22 mouse cellular contexts compared by ENCODE assay signal in genomic region chr11:45404377-45405029, GRCm38 (mm10).
DNase-seq lines count a peak whose midpoint lies in the region; ATAC-seq and TF ChIP-seq lines count a peak whose summit lies in the region.
"Had no signal": no experiment of that assay in that cellular context is flagged by ENCODE, and none has a peak within 500 bp of the region (broad histone marks: within the 10 kb centered on the region; RNA-seq: fewer than 3 reads in every experiment).

No protein-coding gene starts in this region.

- no peaks in the 10 kb centered on the region for H3K36me3 ChIP-seq in hindbrain, embryonic 13.5 days
- no peaks in the 10 kb centered on the region for H3K36me3 ChIP-seq in hindbrain, embryonic 11.5 days (ENCODE audit: control insufficient read depth, insufficient read depth, low read length)
- no peaks in the 10 kb centered on the region for H3K36me3 ChIP-seq in lung, embryonic 14.5 days (ENCODE audit: insufficient read depth)
- H3K36me3 ChIP-seq in hindbrain, postnatal 0 days (ENCODE audit: insufficient read depth, low read length): no peaks in the 10 kb centered on the region
- no peaks in the 10 kb centered on the region for H3K36me3 ChIP-seq in limb, embryonic 11.5 days (ENCODE audit: control insufficient read depth, insufficient read depth, low read length)
- H3K36me3 ChIP-seq in forebrain, embryonic 12.5 days (replicated peaks): no peaks in the 10 kb centered on the region
- H3K36me3 ChIP-seq: embryonic facial prominence, embryonic 15.5 days; forebrain, embryonic 10.5 days; forebrain, embryonic 15.5 days; heart, embryonic 10.5 days had no signal

- H3K4me3 ChIP-seq in hindbrain, embryonic 13.5 days: no peak overlapping the region
- no peak overlapping the region for H3K4me3 ChIP-seq in hindbrain, embryonic 11.5 days (ENCODE audit: low read depth, low read length)
- H3K4me3 ChIP-seq in lung, embryonic 14.5 days (ENCODE audit: low read depth, low read length): no peak overlapping the region
- no peak overlapping the region for H3K4me3 ChIP-seq in hindbrain, postnatal 0 days (ENCODE audit: low read length)
- no peak overlapping the region for H3K4me3 ChIP-seq in limb, embryonic 11.5 days (ENCODE audit: low read depth, low read length)
- H3K4me3 ChIP-seq in forebrain, embryonic 12.5 days (replicated peaks): no peak overlapping the region
- H3K4me3 ChIP-seq: embryonic facial prominence, embryonic 15.5 days; erythroblast, embryonic 14.5 days; forebrain, embryonic 10.5 days; forebrain, embryonic 15.5 days; heart, embryonic 10.5 days had no signal

- H3K27me3 ChIP-seq in hindbrain, embryonic 13.5 days: no peaks in the 10 kb centered on the region
- no peaks in the 10 kb centered on the region for H3K27me3 ChIP-seq in hindbrain, embryonic 11.5 days (ENCODE audit: control insufficient read depth, insufficient read depth, low read length)
- no peaks in the 10 kb centered on the region for H3K27me3 ChIP-seq in lung, embryonic 14.5 days (ENCODE audit: insufficient read depth, low read length)
- no peaks in the 10 kb centered on the region for H3K27me3 ChIP-seq in hindbrain, postnatal 0 days (ENCODE audit: insufficient read depth, low read length)
- H3K27me3 ChIP-seq in limb, embryonic 11.5 days (ENCODE audit: control insufficient read depth, insufficient read depth, low read length): no peaks in the 10 kb centered on the region
- H3K27me3 ChIP-seq in forebrain, embryonic 12.5 days: no peaks in the 10 kb centered on the region
- H3K27me3 ChIP-seq: embryonic facial prominence, embryonic 15.5 days; forebrain, embryonic 15.5 days had no signal

- H3K9ac ChIP-seq in hindbrain, embryonic 13.5 days: no peak overlapping the region
- no peak overlapping the region for H3K9ac ChIP-seq in hindbrain, embryonic 11.5 days (ENCODE audit: low read depth, low read length)
- H3K9ac ChIP-seq in lung, embryonic 14.5 days: no peak overlapping the region
- no peak overlapping the region for H3K9ac ChIP-seq in hindbrain, postnatal 0 days (replicated peaks; ENCODE audit: low read length)
- no peak overlapping the region for H3K9ac ChIP-seq in limb, embryonic 11.5 days (ENCODE audit: low read length)
- H3K9ac ChIP-seq in forebrain, embryonic 12.5 days: no peak overlapping the region
- H3K9ac ChIP-seq: embryonic facial prominence, embryonic 15.5 days; forebrain, embryonic 15.5 days had no signal

- H3K9me3 ChIP-seq in hindbrain, embryonic 13.5 days: no peaks in the 10 kb centered on the region
- H3K9me3 ChIP-seq in hindbrain, embryonic 11.5 days (ENCODE audit: control insufficient read depth, low read length): no peaks in the 10 kb centered on the region
- H3K9me3 ChIP-seq in lung, embryonic 14.5 days (ENCODE audit: low read depth, low read length): no peaks in the 10 kb centered on the region
- no peaks in the 10 kb centered on the region for H3K9me3 ChIP-seq in hindbrain, postnatal 0 days (ENCODE audit: low read length)
- no peaks in the 10 kb centered on the region for H3K9me3 ChIP-seq in limb, embryonic 11.5 days (ENCODE audit: control insufficient read depth, low read length)
- no peaks in the 10 kb centered on the region for H3K9me3 ChIP-seq in forebrain, embryonic 12.5 days
- H3K9me3 ChIP-seq: embryonic facial prominence, embryonic 15.5 days; forebrain, embryonic 10.5 days; forebrain, embryonic 15.5 days; heart, embryonic 10.5 days had no signal

- TF ChIP-seq CTCF in lung, embryonic 14.5 days (IDR thresholded peaks at IDR 0.05; ENCODE audit: low read depth): no peak
- TF ChIP-seq CTCF in hindbrain, postnatal 0 days (IDR thresholded peaks at IDR 0.05; ENCODE audit: low read depth): no peak

- H3K4me2 ChIP-seq in hindbrain, embryonic 13.5 days: no peak overlapping the region
- H3K4me2 ChIP-seq in hindbrain, embryonic 11.5 days (replicated peaks; ENCODE audit: low read depth, low read length): no peak overlapping the region
- no peak overlapping the region for H3K4me2 ChIP-seq in lung, embryonic 14.5 days
- no peak overlapping the region for H3K4me2 ChIP-seq in hindbrain, postnatal 0 days (ENCODE audit: low read depth, low read length)
- no peak overlapping the region for H3K4me2 ChIP-seq in limb, embryonic 11.5 days (ENCODE audit: low read depth, severe bottlenecking)
- H3K4me2 ChIP-seq in forebrain, embryonic 12.5 days: no peak overlapping the region
- H3K4me2 ChIP-seq: embryonic facial prominence, embryonic 15.5 days; forebrain, embryonic 15.5 days had no signal

- H3K27ac ChIP-seq in hindbrain, embryonic 13.5 days: no peak overlapping the region
- no peak overlapping the region for H3K27ac ChIP-seq in hindbrain, embryonic 11.5 days (ENCODE audit: low read depth, low read length)
- no peak overlapping the region for H3K27ac ChIP-seq in lung, embryonic 14.5 days (ENCODE audit: low read depth)
- no peak overlapping the region for H3K27ac ChIP-seq in hindbrain, postnatal 0 days
- no peak overlapping the region for H3K27ac ChIP-seq in limb, embryonic 11.5 days (replicated peaks; ENCODE audit: low read depth, low read length)
- H3K27ac ChIP-seq in forebrain, embryonic 12.5 days: no peak overlapping the region
- H3K27ac ChIP-seq: embryonic facial prominence, embryonic 15.5 days; forebrain, embryonic 10.5 days; forebrain, embryonic 15.5 days; heart, embryonic 10.5 days had no signal

- peaks cover 13% of the 10 kb centered on the region for H3K4me1 ChIP-seq in hindbrain, embryonic 13.5 days (replicated peaks)
- H3K4me1 ChIP-seq in hindbrain, embryonic 11.5 days (replicated peaks; ENCODE audit: control insufficient read depth, insufficient read depth, low read length): no peaks in the 10 kb centered on the region
- no peaks in the 10 kb centered on the region for H3K4me1 ChIP-seq in lung, embryonic 14.5 days (ENCODE audit: insufficient read depth)
- H3K4me1 ChIP-seq in hindbrain, postnatal 0 days (ENCODE audit: insufficient read depth, low read length): no peaks in the 10 kb centered on the region
- no peaks in the 10 kb centered on the region for H3K4me1 ChIP-seq in limb, embryonic 11.5 days (ENCODE audit: control insufficient read depth, insufficient read depth, low read length)
- H3K4me1 ChIP-seq in forebrain, embryonic 12.5 days: no peaks in the 10 kb centered on the region
- H3K4me1 ChIP-seq: forebrain, embryonic 10.5 days; forebrain, embryonic 15.5 days had no signal

- ATAC-seq in hindbrain, embryonic 13.5 days (ENCODE audit: low FRiP score): peak; percentile 49; the same call in 1 of the 2 replicates
- no peak for ATAC-seq in hindbrain, embryonic 11.5 days (ENCODE audit: low FRiP score)
- peak; percentile 24; the same call in 1 of the 2 replicates for ATAC-seq in lung, embryonic 14.5 days (ENCODE audit: insufficient read depth)
- peak; percentile 29; the same call in 1 of the 2 replicates for ATAC-seq in hindbrain, postnatal 0 days
- no peak for ATAC-seq in limb, embryonic 11.5 days (ENCODE audit: insufficient number of reproducible peaks, low FRiP score, low TSS enrichment, low read depth)
- ATAC-seq in forebrain, embryonic 12.5 days (ENCODE audit: low FRiP score): no peak
- ATAC-seq: forebrain, embryonic 15.5 days; inflammation-experienced regulatory T-cells, adult 6 months had no signal

- 64% methylated on average over 10 of the region's 10 CpGs for WGBS in hindbrain, embryonic 13.5 days
- WGBS in hindbrain, embryonic 11.5 days: 65% methylated on average over 10 of the region's 10 CpGs
- WGBS in lung, embryonic 14.5 days: 20% methylated on average over 10 of the region's 10 CpGs
- WGBS in hindbrain, postnatal 0 days: 53% methylated on average over 10 of the region's 10 CpGs
- WGBS in limb, embryonic 11.5 days: 62% methylated on average over 10 of the region's 10 CpGs
- WGBS in forebrain, embryonic 12.5 days: 93% methylated on average over 10 of the region's 10 CpGs

- DNase-seq in hindbrain, embryonic 11.5 days (ENCODE audit: low spot score): no peak
- DNase-seq in lung, embryonic 14.5 days: no peak
- no peak for DNase-seq in lung, postnatal 4 days
- DNase-seq in hindbrain, postnatal 0 days (ENCODE audit: low spot score): peak; percentile 43
- DNase-seq in limb, embryonic 11.5 days (ENCODE audit: low spot score): peak; percentile 16
- DNase-seq in spleen, postnatal 36 days (ENCODE audit: low spot score in 2 of 2): no peak
- DNase-seq: adrenal gland, adult 2 months; adrenal gland, postnatal 25 days; cerebellum, adult 8-10 months; cerebellum, postnatal 36 days; gastrocnemius, postnatal 10 days; heart, adult 18-20 months; heart, postnatal 10 days; heart, postnatal 4 days had no signal

Comparison
In these comparisons a context has a peak if more than half of its experiments do, and no peak if none do; other contexts are left out.
1. ATAC-seq: peak in hindbrain, embryonic 13.5 days (single experiment), lung, embryonic 14.5 days (single experiment) and hindbrain, postnatal 0 days (single experiment); none in hindbrain, embryonic 11.5 days (single experiment), limb, embryonic 11.5 days (single experiment) and forebrain, embryonic 12.5 days (single experiment).
2. DNase-seq: peak in hindbrain, postnatal 0 days (single experiment) and limb, embryonic 11.5 days (single experiment); none in hindbrain, embryonic 11.5 days (single experiment), lung, embryonic 14.5 days (single experiment), lung, postnatal 4 days (0 of 2) and spleen, postnatal 36 days (0 of 2).